Mouse (Mus musculus): ENCODE measurements around the gene Selenom. TPM values are rescaled to one million over a fixed set of nuclear protein-coding genes. Genes with fewer than 3 reads are reported as not detected.

Gene Selenom
- total RNA-seq, 2 experiments from 2014 or later = 128 to 155 TPM

- no peak for DNase-seq (ENCODE audit: low spot score in 2 of 2)
- intact Hi-C loops (cut with DNase I) = no loop called here
Measured at GRCm38 (mm10) chr11:3541932-3542331, 27.4 kb downstream of the Selenom start.

DNA sequence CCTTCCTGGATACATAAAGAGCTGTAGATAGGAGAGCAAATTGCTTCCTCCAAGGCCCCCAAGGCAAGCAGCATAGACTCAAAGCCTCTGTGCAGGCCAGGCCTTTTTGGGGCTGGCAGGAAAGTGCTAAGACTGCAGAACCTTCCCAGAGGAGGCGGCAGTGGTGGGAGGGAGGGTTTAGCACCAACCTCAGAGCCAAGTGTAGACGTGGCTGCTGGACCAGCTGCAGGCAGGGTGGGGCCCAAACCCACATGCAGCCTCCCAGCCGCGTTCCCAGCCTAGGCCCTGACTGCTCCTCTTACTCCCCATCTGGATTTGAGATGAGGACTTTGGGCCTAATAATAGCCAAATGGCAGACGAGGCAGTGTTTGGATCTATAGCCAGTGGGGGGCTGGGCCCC, 28.5 kb downstream of the Selenom start:
- no peak for DNase-seq (ENCODE audit: low spot score in 2 of 2)
- intact Hi-C loops (cut with DNase I) = no loop called here

- DNase-seq (ENCODE audit: low spot score in 2 of 2) = no peak
- intact Hi-C loops (cut with DNase I) = no loop called here
Measured at GRCm38 (mm10) chr11:3544409-3544808, 29.9 kb downstream of the Selenom start.

GRCm38 (mm10) chr11:3545531-3546241, 31.2 kb downstream of the Selenom start:
- intact Hi-C loops (cut with DNase I) = no loop called here

DNA sequence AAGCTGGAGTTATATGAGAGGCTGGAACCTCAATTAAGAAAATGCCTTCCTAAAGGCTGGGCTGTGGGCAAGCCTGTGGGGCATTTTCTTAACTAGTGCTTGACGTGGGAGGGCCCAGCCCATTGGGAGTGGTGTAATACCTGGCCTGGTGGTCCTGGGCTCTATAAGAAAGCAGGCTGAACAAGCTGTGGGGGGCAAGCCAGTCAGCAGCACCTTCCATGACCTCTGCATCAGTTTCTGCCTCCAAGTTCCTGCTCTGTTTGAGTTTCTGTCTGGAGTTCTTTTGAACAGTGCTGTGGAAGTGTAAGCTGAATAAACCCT, 31.7 kb downstream of the Selenom start:
- DNase-seq (ENCODE audit: low spot score in 2 of 2) = no peak
- intact Hi-C loops (cut with DNase I) = no loop called here

More at GRCm38 (mm10) chr11:3545531-3546241, 31.2 kb downstream of the Selenom start:
- no peak for DNase-seq (ENCODE audit: low spot score in 2 of 2)

GRCm38 (mm10) chr11:3547047-3547446, 32.6 kb downstream of the Selenom start:
- intact Hi-C loops (cut with DNase I) = no loop called here
- DNase-seq (ENCODE audit: low spot score in 2 of 2) = no peak

DNA sequence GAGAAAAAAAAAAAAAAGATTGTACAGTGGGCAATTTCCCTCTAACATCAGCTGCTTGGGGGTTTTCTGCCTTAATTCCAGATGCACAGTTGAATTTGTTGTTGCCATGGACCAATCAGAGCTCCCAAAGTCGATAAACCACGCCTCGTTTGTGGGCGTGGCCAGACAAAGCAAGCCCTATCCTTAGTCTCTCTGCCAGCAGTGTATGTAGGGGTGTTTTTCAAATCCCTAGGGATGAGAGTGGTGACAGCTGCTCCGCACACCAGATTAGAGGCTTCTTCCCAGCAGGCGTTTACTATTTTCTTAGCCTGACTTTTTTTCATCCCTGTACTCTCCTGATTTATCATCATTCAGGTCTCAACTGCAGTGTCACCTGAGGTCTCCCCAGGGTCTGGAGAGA, 33.5 kb downstream of the Selenom start:
- intact Hi-C loops (cut with DNase I) = no loop called here
- DNase-seq (ENCODE audit: low spot score in 2 of 2) = no peak

- intact Hi-C loops (cut with DNase I) = no loop called here
- DNase-seq (ENCODE audit: low spot score in 2 of 2) = no peak
Measured at GRCm38 (mm10) chr11:3548564-3549295, 34.2 kb downstream of the Selenom start.

GRCm38 (mm10) chr11:3549791-3550190, 35.3 kb downstream of the Selenom start:
- no peak for DNase-seq (ENCODE audit: low spot score in 2 of 2)
- intact Hi-C loops (cut with DNase I) = no loop called here

DNA sequence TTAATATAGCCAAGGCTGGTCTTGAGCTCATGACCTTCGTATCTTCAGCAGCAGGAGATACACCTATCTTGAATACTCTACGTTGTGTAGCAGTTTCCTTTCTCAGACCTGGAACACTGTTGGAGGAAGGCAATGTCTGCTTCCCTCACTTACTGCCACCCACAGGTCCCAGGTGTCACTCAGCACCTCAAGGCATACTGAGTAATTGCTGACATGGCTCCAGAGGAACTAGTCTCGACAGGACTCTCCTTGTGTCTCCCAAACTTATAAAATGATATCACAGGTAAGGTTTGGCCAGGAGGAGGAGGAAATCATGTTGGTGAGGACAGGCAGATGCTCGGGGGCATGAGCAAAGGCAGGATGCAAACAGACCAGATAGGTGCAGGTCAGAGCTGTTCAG, 40.5 kb downstream of the Selenom start:
- intact Hi-C loops (cut with DNase I) = no loop called here
- no peak for DNase-seq (ENCODE audit: low spot score in 2 of 2)

DNA sequence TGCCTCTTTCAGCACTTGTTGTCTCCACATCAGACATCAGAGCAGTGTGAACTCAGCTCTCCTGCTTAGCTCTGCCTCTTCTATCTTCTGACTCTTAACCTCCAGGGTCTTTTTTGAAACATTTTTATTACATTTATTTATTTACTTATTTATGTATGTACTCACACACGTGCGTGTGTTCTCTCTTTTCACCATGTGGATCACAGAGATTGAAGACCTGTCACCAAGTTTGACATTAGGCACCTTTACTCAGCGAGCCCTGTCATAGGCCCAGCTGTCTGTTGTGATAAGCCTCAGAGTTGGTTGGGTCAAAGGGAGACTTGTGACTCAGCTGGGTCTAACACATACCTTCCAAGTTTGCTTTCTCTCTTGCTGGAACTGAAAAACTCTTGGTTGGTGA, 43.4 kb downstream of the Selenom start:
- DNase-seq (ENCODE audit: low spot score in 2 of 2) = no peak
- intact Hi-C loops (cut with DNase I) = no loop called here

GRCm38 (mm10) chr11:3560202-3560601, 45.7 kb downstream of the Selenom start:
- intact Hi-C loops (cut with DNase I) = no loop called here
- no peak for DNase-seq (ENCODE audit: low spot score in 2 of 2)

- DNase-seq (ENCODE audit: low spot score in 2 of 2) = no peak
Measured at GRCm38 (mm10) chr11:3563853-3564252, 49.4 kb downstream of the Selenom start.

DNA sequence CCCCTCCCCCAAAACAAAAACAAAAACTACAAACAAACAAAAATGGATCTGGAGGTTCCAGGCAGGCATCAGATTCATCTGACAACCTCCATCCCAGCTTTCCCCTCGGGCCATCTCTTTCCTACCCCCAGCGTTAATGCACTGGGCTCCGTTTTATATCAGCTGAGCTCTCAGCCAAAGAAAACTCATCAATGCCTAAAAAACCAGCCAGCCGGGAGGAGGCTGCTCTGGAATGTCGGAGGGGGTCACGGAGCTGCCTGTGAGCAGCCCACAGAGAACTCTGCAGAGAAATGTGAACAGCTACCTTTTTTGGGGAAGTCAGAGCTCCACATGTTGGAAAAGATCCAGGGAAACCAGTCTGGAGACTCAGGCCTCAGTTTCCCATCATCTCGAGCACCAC, 50.0 kb downstream of the Selenom start:
- DNase-seq (ENCODE audit: low spot score in 2 of 2) = no peak

More at GRCm38 (mm10) chr11:3563853-3564252, 49.4 kb downstream of the Selenom start:
- intact Hi-C loops (cut with DNase I) = no loop called here

GRCm38 (mm10) chr11:3566018-3566417, 51.5 kb downstream of the Selenom start:
- no peak for DNase-seq (ENCODE audit: low spot score in 2 of 2)

More for the DNA sequence above, 50.0 kb downstream of the Selenom start:
- intact Hi-C loops (cut with DNase I) = no loop called here

More at GRCm38 (mm10) chr11:3566018-3566417, 51.5 kb downstream of the Selenom start:
- intact Hi-C loops (cut with DNase I) = no loop called here

Other genes starting within 250 kb of the Selenom start
- gene Drg1, start 248.3 kb upstream of the Selenom start, total RNA-seq (2021) = 10 to 100 TPM; 86.5 to 91.1 TPM
- 10 to 100 TPM; 48.3 to 49.2 TPM for gene Patz1, start 225.8 kb upstream of the Selenom start, total RNA-seq (2021)
- 10 to 100 TPM; 32.6 to 34.3 TPM for gene Pik3ip1, start 184.3 kb upstream of the Selenom start, total RNA-seq (2021)
- gene Limk2, start 105.5 kb upstream of the Selenom start, total RNA-seq (2021) = 100 to 1,000 TPM in 1 of 2 experiments, 10 to 100 TPM in 1; 82.9 to 103 TPM
- 10 to 100 TPM; 26.9 to 27.5 TPM for gene Rnf185, start 62.3 kb upstream of the Selenom start, total RNA-seq (2021)
- gene Pla2g3, start 26.4 kb upstream of the Selenom start, total RNA-seq (2021) = 1 to 10 TPM; 2.3 to 4.9 TPM
- 10 to 100 TPM; 53.7 to 58.3 TPM for gene Inpp5j, start 9.9 kb upstream of the Selenom start, total RNA-seq (2021)
- 1 to 10 TPM; 8.2 to 8.9 TPM for gene Smtn, start 25.9 kb downstream of the Selenom start, total RNA-seq (2021)
- gene Morc2a, start 134.5 kb downstream of the Selenom start, total RNA-seq (2021) = 10 to 100 TPM; 33.4 to 47.0 TPM